Mouse (Mus musculus): Measurements from ENCODE around the gene Itm2b.

DNA sequence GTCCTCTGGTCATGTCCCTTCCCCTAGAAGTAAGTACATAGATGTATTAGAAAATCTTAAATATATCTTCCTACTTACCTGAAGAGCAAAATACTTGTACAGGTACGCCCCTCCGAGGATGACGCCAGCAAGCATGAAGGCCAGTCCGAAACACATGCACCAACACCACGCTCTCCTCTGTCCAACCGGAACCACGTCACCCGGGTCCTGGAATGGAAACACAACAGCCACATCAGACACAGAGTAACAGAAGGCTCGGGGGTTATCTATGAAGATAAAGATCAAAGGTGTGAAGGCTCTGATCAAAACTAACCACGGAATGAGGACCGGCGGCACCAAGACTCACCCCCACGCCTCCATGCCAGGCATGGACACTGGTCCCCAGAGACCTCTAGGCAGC, 16.9 kb downstream of the Itm2b start:
- TF ChIP-seq CTCF (IDR thresholded peaks at IDR 0.05) (no peak), EP300 (IDR thresholded peaks at IDR 0.05; ENCODE audit: insufficient read depth, low read depth, low read length) (no peak)

Measured in heart, adult 2 months (tissue).